Mouse (Mus musculus): ENCODE results near the gene Gm525. TPM values are rescaled to one million over a fixed set of nuclear protein-coding genes. Genes with fewer than 3 reads are reported as not detected.

The Gm525 gene
- polyA plus RNA-seq, 1 experiment from 2014 or later: 1.1 TPM

DNA sequence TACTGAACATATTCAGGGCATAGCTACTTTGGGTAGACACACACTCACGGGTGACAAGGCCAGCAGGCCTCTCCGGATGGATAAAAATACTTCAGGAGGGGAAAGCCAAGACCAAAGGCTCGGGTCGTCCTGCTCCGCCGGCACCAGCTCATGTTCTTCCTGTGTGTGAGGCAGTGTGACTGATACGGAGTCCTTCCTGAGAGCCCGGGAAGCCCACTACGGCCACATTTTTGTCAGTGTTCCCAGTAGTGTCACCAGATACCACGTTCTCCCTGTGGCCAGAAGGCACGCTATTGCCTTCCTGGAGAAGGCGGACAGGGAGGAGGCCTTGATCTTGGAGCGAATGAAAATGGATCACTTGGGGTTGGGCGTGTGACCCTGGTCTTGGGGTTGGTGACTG lies 29.5 kb downstream of the Gm525 start:
- H3K9ac ChIP-seq: no peak overlapping the region
- H3K9me3 ChIP-seq: no peaks in the 10 kb centered on the region
- no peak overlapping the region for H3K4me3 ChIP-seq
- H3K4me1 ChIP-seq: 0 out of 2 replicates have a peak, but pooled peaks cover 3% of the 10 kb centered on the region
- WGBS: 85% methylated on average over 14 of the region's 14 CpGs
- H3K27ac ChIP-seq: no peak overlapping the region
- peaks cover 7% of the 10 kb centered on the region; the same call in 1 of the 2 replicates for H3K27me3 ChIP-seq
- no peak overlapping the region for H3K4me2 ChIP-seq (replicated peaks)
- ATAC-seq (ENCODE audit: low FRiP score, low read depth): no peak
- no peaks in the 10 kb centered on the region for H3K36me3 ChIP-seq

DNA sequence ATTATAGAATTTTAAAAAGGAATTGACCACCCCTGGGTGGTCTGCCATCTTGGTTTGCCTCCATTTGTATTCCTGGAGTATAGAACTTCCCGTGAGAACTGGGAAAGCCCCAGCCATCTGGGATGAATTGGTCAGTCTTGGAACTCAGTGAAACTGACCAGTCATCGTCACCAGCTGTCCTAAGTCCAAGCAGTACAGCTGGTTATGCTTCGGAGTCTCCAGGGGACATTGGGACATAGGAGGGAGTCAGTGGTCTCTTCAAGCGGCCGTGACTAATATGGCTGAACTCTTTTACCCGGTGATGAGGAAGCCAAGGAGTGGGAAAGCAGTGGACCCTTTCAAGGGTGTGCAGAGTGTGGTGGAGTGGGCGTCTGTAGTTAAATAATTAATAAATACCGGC lies 31.6 kb downstream of the Gm525 start:
- H3K27me3 ChIP-seq: peaks cover 7% of the 10 kb centered on the region; the same call in 1 of the 2 replicates
- WGBS: 96% methylated on average over 8 of the region's 8 CpGs
- no peak overlapping the region for H3K4me2 ChIP-seq (replicated peaks)
- H3K4me1 ChIP-seq: 0 out of 2 replicates have a peak, but pooled peaks cover 4% of the 10 kb centered on the region
- no peak overlapping the region for H3K9ac ChIP-seq
- H3K9me3 ChIP-seq: no peaks in the 10 kb centered on the region
- H3K4me3 ChIP-seq: no peak overlapping the region
- no peak overlapping the region for H3K27ac ChIP-seq
- H3K36me3 ChIP-seq: no peaks in the 10 kb centered on the region
- no peak for ATAC-seq (ENCODE audit: low FRiP score, low read depth)

DNA sequence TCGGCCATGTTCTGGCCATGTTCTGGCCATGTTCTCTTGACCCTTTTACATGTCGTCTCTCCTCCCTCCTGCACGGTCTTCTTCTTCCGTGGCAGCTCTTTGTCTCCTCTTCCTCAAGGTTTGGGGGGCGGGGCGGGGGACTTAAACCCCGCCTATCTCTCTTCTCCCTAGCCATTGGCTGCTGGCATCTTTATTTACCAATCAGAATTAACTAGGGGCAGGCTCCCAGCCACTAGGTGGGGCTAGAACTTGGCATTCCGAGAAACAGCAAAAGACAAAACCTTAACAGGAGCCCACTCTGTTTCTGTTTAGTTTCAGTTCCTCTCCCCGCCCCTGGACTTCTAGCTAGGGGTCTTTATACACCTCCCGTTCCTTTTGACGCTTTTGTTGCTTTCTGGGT lies 32.2 kb downstream of the Gm525 start:
- Histone ChIP-seq H3K36me3 (no peaks in the 10 kb centered on the region), H3K4me2 (replicated peaks) (no peak overlapping the region), H3K9ac (no peak overlapping the region), H3K27ac (no peak overlapping the region), H3K4me1 (0 out of 2 replicates have a peak, but pooled peaks cover 6% of the 10 kb centered on the region), H3K27me3 (peaks cover 7% of the 10 kb centered on the region; the same call in 1 of the 2 replicates), H3K4me3 (no peak overlapping the region), H3K9me3 (no peaks in the 10 kb centered on the region)
- WGBS: 84% methylated on average over 11 of the region's 11 CpGs
- ATAC-seq (ENCODE audit: low FRiP score, low read depth): no peak

DNA sequence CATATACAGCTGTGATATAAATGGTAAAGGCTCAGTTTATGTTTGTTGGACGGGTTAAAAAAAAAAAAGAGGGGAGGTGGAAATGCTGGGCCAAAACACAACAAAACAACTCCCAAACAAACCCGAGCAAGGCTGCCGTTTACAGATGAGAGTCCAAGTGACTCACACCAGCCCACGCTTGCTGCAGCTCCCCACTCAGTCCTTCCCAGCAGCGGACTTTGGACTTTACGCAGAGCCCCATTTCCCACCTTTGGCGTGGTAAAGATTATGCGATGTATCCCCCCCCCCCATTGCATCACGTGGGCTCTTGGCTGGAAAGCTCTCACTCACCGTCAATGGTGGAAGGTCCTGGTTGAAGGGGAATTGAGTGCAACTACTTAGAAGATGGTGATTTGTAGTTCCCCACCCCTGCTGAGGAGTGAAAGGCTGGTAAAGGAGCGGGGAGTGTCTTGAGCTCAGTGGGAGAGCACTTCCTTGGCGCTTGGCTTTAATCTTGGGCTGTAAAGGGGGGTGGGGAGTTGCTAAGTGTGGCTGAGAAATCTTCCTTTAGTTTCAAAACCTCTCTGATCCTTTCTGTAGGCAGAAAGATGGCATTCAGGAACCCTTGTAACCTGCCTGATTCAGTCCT lies 33.7 kb downstream of the Gm525 start:
- H3K9me3 ChIP-seq: no peaks in the 10 kb centered on the region

DNA sequence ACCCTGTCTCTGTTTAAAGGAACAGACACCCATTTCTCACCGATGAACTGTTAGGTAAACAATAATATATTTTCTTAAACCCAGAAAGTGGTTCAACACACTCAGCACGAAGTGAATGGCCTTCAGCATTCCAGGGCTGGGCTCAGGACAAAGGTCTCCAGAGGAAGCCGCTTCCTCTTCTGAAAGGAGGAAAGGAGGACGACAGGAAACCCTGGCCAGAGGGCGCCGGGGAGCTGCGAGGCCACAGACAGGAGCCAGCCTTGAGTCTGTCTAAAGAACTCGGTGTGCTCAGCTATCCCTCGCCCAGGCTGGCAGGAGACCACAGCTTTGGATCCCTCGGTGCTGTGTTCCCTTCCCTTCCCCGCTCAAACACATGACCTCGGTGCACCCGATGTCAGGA lies 50.8 kb downstream of the Gm525 start:
- no peak overlapping the region for H3K4me3 ChIP-seq
- ATAC-seq (ENCODE audit: low FRiP score, low read depth): no peak
- no peak overlapping the region for H3K9ac ChIP-seq
- no peak overlapping the region for H3K27ac ChIP-seq
- no peaks in the 10 kb centered on the region for H3K9me3 ChIP-seq
- no peaks in the 10 kb centered on the region for H3K4me1 ChIP-seq
- no peak overlapping the region for H3K4me2 ChIP-seq (replicated peaks)
- 20% methylated on average over 13 of the region's 13 CpGs for WGBS
- H3K36me3 ChIP-seq: no peaks in the 10 kb centered on the region
- H3K27me3 ChIP-seq: no peaks in the 10 kb centered on the region

More for the DNA sequence above, 33.7 kb downstream of the Gm525 start:
- Histone ChIP-seq H3K27me3 (peaks cover under 1% of the 10 kb centered on the region; the same call in 1 of the 2 replicates), H3K36me3 (no peaks in the 10 kb centered on the region), H3K4me1 (0 out of 2 replicates have a peak, but pooled peaks cover 5% of the 10 kb centered on the region), H3K4me2 (replicated peaks) (no peak overlapping the region), H3K27ac (no peak overlapping the region), H3K4me3 (no peak overlapping the region), H3K9ac (no peak overlapping the region)
- no peak for ATAC-seq (ENCODE audit: low FRiP score, low read depth)
- 23% methylated on average over 12 of the region's 12 CpGs for WGBS

DNA sequence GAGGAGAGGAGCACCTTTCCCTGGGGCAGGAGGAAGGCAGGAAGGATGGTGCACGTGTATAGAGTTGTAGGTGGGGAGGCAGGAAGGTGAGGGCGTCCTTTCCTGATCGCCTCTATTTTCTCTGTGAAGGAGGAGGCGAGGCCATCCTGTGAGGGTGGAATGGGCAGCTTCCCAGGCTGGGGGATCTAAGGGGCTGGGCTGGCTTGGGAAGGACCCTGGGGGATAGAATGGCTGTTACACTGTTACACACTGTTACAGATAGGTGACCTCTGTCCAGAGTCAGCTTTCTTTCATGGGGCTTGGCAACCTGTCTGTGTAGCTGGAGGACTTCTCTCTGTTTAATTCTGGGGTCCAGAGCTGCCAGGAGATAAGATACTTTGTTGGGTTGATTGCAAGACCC lies 57.2 kb downstream of the Gm525 start:
- Histone ChIP-seq H3K4me2 (replicated peaks) (no peak overlapping the region), H3K4me1 (0 out of 2 replicates have a peak, but pooled peaks cover 3% of the 10 kb centered on the region), H3K36me3 (no peaks in the 10 kb centered on the region), H3K9me3 (no peaks in the 10 kb centered on the region), H3K9ac (no peak overlapping the region), H3K27ac (no peak overlapping the region), H3K4me3 (no peak overlapping the region), H3K27me3 (no peaks in the 10 kb centered on the region)
- WGBS: 49% methylated on average over 4 of the region's 4 CpGs
- ATAC-seq (ENCODE audit: low FRiP score, low read depth): no peak

DNA sequence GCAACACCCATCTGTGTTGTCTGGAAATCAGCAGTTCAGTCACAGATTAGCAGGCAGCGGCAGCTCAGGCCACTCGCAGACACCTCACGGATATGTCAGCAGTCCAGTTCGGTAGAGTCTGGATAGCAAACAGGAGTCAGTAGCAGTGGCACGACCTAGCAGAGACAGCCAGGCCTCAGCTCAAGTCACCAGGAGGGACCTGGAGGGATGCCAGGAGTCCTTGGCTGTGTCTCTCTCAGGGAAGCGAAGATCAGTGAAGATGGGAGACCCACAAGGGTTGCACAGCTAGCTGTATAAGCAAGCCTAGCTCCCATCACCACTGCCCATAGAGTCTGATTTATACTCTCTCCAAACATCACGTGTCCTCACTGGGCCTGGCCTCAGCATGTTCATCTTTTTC lies 58.8 kb downstream of the Gm525 start:
- Histone ChIP-seq H3K4me3 (no peak overlapping the region), H3K4me1 (0 out of 2 replicates have a peak, but pooled peaks cover 3% of the 10 kb centered on the region), H3K36me3 (no peaks in the 10 kb centered on the region), H3K27ac (no peak overlapping the region), H3K4me2 (replicated peaks) (no peak overlapping the region), H3K27me3 (no peaks in the 10 kb centered on the region), H3K9me3 (no peaks in the 10 kb centered on the region), H3K9ac (no peak overlapping the region)
- ATAC-seq (ENCODE audit: low FRiP score, low read depth): no peak
- 82% methylated on average over 7 of the region's 7 CpGs for WGBS

DNA sequence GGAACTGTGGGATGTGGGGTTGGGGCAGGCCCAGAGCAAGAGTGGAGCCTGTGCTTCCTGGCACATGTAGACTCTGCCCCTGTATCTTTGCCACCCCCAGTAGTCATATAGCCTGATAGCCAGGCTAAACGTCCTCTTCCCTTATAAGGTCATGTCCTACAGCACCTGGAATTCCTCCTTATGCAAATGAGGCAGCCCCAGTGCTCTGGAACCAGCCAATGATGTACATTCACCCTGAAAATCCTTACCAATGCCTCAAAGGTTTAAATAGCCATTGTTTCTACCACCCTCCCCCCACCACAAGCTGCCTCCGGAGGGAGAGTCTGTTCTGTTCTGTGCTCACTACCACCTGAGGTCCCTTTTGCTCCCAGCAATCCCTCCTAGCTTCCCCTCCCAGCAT lies 60.6 kb downstream of the Gm525 start:
- Histone ChIP-seq H3K9me3 (no peaks in the 10 kb centered on the region), H3K9ac (no peak overlapping the region), H3K4me1 (0 out of 2 replicates have a peak, but pooled peaks cover 3% of the 10 kb centered on the region), H3K4me2 (replicated peaks) (no peak overlapping the region), H3K27ac (no peak overlapping the region), H3K36me3 (no peaks in the 10 kb centered on the region), H3K27me3 (no peaks in the 10 kb centered on the region), H3K4me3 (no peak overlapping the region)
- no peak for ATAC-seq (ENCODE audit: low FRiP score, low read depth)
- 65% methylated on average over 2 of the region's 2 CpGs for WGBS

DNA sequence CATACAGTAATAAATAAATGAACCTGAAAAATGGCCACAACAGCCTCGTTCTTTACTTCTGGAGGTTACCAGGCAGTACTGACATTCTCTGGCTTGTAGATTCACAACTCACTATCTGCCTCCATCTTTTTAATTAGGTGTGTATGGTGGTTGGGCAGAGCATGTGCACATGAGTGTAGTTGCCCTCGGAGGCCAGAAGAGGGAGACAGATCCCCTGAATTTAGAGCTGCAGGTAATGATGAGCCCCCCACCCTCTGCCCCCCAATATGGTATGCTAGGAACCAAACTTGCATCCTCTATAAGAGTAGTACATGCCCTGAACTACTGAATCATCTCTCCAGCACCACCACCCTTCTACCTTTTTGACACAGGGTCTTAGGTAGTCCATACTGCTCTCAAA lies 64.3 kb downstream of the Gm525 start:
- Histone ChIP-seq H3K4me1 (0 out of 2 replicates have a peak, but pooled peaks cover 9% of the 10 kb centered on the region), H3K27me3 (no peaks in the 10 kb centered on the region), H3K4me2 (replicated peaks) (no peak overlapping the region), H3K36me3 (no peaks in the 10 kb centered on the region), H3K9me3 (0 out of 2 replicates have a peak, but pooled peaks cover 3% of the 10 kb centered on the region), H3K4me3 (no peak overlapping the region), H3K27ac (no peak overlapping the region), H3K9ac (no peak overlapping the region)
- 95% methylated on average over 2 of the region's 2 CpGs for WGBS
- no peak for ATAC-seq (ENCODE audit: low FRiP score, low read depth)

Other genes with a start within 250 kb of the Gm525 start
- 16.2 and 16.9 TPM in 2 replicates for gene Akap1, start 209.3 kb upstream of the Gm525 start, polyA plus RNA-seq (2015; fragmentation: Nextera tagmentation; extraction: Ambion mirVana)
- 77.2 and 80.8 TPM in 2 replicates for gene Scpep1, start 118.4 kb upstream of the Gm525 start, polyA plus RNA-seq (2015; fragmentation: Nextera tagmentation; extraction: Ambion mirVana)
- not detected in 2 replicates for gene Elobl, start 106.9 kb upstream of the Gm525 start, polyA plus RNA-seq (2015; fragmentation: Nextera tagmentation; extraction: Ambion mirVana)
- gene Coil, start 103.6 kb upstream of the Gm525 start, polyA plus RNA-seq (2015; fragmentation: Nextera tagmentation; extraction: Ambion mirVana): 22.6 and 24.1 TPM in 2 replicates
- 5.4 and 6.7 TPM in 2 replicates for gene Trim25, start 74.5 kb upstream of the Gm525 start, polyA plus RNA-seq (2015; fragmentation: Nextera tagmentation; extraction: Ambion mirVana)
- gene Dgke, start 7.0 kb upstream of the Gm525 start, polyA plus RNA-seq (2015; fragmentation: Nextera tagmentation; extraction: Ambion mirVana): 4.3 and 4.5 TPM in 2 replicates
- 8.5 and 9.7 TPM in 2 replicates for gene Nog, start 228.5 kb downstream of the Gm525 start, polyA plus RNA-seq (2015; fragmentation: Nextera tagmentation; extraction: Ambion mirVana)